Mouse (Mus musculus): ENCODE data around the gene Dcp1a. TPM values are rescaled to one million over a fixed set of nuclear protein-coding genes. Genes with fewer than 3 reads are reported as not detected.
"Not testable (repeated sequence)": the region's sequence is repeated elsewhere in the genome, so short reads cannot be mapped to it uniquely, and the experiment has no call there.

Gene Dcp1a
- polyA plus RNA-seq, 1 experiment from 2014 or later, result 37.7 TPM

DNA sequence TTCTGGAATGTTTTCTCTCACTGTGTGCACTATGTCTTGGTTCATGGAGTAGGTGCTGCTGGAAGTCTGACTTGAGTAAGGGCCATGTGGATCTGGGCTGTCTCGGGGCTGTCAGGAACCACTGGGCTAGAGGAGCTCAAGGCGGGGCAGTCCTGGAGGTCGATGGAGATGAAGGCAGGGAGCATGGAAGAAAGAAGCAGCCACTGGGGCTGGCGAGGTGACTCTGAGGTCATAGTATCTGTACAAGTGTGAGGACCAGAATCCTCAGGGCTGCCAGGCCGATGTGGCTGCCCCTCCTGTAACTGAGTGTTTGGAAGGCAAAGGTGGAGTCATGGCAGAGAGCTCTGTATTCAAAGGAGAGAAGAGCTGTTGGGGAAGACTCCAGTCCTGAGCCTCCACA lies 49.6 kb downstream of the Dcp1a start:
- ATAC-seq (ENCODE audit: insufficient number of reproducible peaks, low FRiP score, low TSS enrichment, low read depth) (no peak), DNase-seq (ENCODE audit: low spot score) (no peak)
- Histone ChIP-seq H3K36me3 (ENCODE audit: control insufficient read depth, insufficient read depth, low read length) (peaks cover 7% of the 10 kb centered on the region; the same call in 1 of the 2 replicates), H3K4me2 (ENCODE audit: low read depth, severe bottlenecking) (no peak overlapping the region), H3K27me3 (ENCODE audit: control insufficient read depth, insufficient read depth, low read length) (no peaks in the 10 kb centered on the region), H3K4me1 (ENCODE audit: control insufficient read depth, insufficient read depth, low read length) (no peaks in the 10 kb centered on the region), H3K9ac (ENCODE audit: low read length) (no peak overlapping the region), H3K4me3 (ENCODE audit: low read depth, low read length) (no peak overlapping the region), H3K9me3 (ENCODE audit: control insufficient read depth, low read length) (no peaks in the 10 kb centered on the region), H3K27ac (replicated peaks; ENCODE audit: low read depth, low read length) (no peak overlapping the region)
- 80% methylated on average over 5 of the region's 5 CpGs for WGBS

DNA sequence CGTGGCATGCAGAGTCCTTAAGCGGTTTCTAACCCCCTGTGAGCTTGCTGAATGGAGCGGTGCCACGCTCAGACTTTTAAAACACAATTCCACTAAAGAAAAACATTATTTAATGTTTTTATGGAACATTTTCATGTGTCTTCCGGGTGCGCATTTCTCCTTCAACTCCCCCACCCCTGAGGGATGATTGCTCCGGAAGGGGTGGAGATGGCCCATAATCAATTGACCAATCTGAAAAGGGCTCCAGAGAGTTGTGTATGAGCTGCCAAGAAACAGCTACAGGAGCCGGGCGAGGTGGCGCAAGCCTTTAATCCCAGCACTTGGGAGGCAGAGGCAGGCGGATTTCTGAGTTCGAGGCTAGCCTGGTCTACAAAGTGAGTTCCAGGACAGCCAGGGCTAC lies 50.1 kb downstream of the Dcp1a start:
- ATAC-seq (ENCODE audit: insufficient number of reproducible peaks, low FRiP score, low TSS enrichment, low read depth) (no peak), DNase-seq (ENCODE audit: low spot score) (no peak)
- Histone ChIP-seq H3K4me3 (ENCODE audit: low read depth, low read length) (no peak overlapping the region), H3K36me3 (ENCODE audit: control insufficient read depth, insufficient read depth, low read length) (peaks cover 6% of the 10 kb centered on the region; the same call in 1 of the 2 replicates), H3K4me1 (ENCODE audit: control insufficient read depth, insufficient read depth, low read length) (no peaks in the 10 kb centered on the region), H3K27ac (replicated peaks; ENCODE audit: low read depth, low read length) (no peak overlapping the region), H3K9me3 (ENCODE audit: control insufficient read depth, low read length) (no peaks in the 10 kb centered on the region), H3K27me3 (ENCODE audit: control insufficient read depth, insufficient read depth, low read length) (no peaks in the 10 kb centered on the region), H3K4me2 (ENCODE audit: low read depth, severe bottlenecking) (no peak overlapping the region), H3K9ac (ENCODE audit: low read length) (no peak overlapping the region)
- 95% methylated on average over 12 of the region's 12 CpGs for WGBS

DNA sequence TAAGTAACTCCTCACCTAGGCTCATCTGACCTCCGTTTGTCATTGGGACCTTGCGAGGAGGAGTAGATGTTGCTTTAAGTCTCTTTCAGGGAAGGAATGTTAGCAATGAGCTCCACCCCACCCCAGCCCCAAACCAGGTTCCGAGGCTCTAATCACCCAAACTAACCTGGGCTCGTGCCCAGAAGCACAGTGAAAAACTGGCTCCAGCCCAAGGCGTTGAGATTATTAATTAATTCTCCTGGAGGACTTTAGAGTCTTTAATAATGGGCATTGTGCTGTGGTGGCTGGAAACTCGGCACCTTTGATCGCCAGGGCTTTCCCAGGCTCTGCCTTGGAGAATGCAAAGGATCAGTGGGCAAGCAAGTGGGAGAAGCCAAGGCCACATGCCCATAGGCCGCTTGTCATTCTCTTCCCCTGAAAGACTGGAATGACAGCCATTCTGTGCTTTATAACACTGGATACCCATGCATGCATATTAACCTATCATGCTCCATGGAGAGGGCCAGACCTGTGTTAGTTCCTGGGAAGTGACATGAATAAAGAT lies 51.5 kb downstream of the Dcp1a start:
- 81% methylated on average over 8 of the region's 8 CpGs for WGBS
- Histone ChIP-seq H3K27ac (replicated peaks; ENCODE audit: low read depth, low read length) (no peak overlapping the region), H3K4me3 (ENCODE audit: low read depth, low read length) (no peak overlapping the region), H3K9me3 (ENCODE audit: control insufficient read depth, low read length) (no peaks in the 10 kb centered on the region), H3K4me1 (ENCODE audit: control insufficient read depth, insufficient read depth, low read length) (no peaks in the 10 kb centered on the region), H3K36me3 (ENCODE audit: control insufficient read depth, insufficient read depth, low read length) (peaks cover 6% of the 10 kb centered on the region; the same call in 1 of the 2 replicates), H3K4me2 (ENCODE audit: low read depth, severe bottlenecking) (no peak overlapping the region), H3K27me3 (ENCODE audit: control insufficient read depth, insufficient read depth, low read length) (no peaks in the 10 kb centered on the region), H3K9ac (ENCODE audit: low read length) (no peak overlapping the region)
- DNase-seq (ENCODE audit: low spot score), result no peak
- no peak for ATAC-seq (ENCODE audit: insufficient number of reproducible peaks, low FRiP score, low TSS enrichment, low read depth)

DNA sequence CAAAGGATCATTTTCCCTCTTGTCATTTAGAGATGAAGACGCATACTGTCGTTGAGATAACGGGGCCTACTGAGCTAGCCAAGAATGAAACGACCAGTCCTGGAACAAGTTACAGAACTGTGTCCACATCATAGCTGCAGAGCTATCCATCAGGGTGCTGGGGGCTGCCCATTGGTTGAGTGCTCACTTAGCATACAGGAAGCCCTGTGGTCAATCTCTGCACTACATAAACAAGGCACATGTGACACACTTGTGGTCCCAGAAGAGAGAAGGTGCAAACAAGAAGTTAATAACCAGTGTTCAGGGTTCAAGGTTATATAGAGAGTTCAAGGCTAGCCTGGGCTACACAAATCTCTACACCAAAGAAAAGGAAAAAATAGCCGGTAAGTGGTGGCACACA lies 52.1 kb downstream of the Dcp1a start:
- WGBS, result 85% methylated on average over 5 of the region's 5 CpGs
- DNase-seq (ENCODE audit: low spot score) (no peak), ATAC-seq (ENCODE audit: insufficient number of reproducible peaks, low FRiP score, low TSS enrichment, low read depth) (no peak)
- Histone ChIP-seq H3K4me3 (ENCODE audit: low read depth, low read length) (no peak overlapping the region), H3K27me3 (ENCODE audit: control insufficient read depth, insufficient read depth, low read length) (no peaks in the 10 kb centered on the region), H3K27ac (replicated peaks; ENCODE audit: low read depth, low read length) (no peak overlapping the region), H3K36me3 (ENCODE audit: control insufficient read depth, insufficient read depth, low read length) (peaks cover 4% of the 10 kb centered on the region; the same call in 1 of the 2 replicates), H3K4me1 (ENCODE audit: control insufficient read depth, insufficient read depth, low read length) (no peaks in the 10 kb centered on the region), H3K4me2 (ENCODE audit: low read depth, severe bottlenecking) (no peak overlapping the region), H3K9ac (ENCODE audit: low read length) (no peak overlapping the region), H3K9me3 (ENCODE audit: control insufficient read depth, low read length) (no peaks in the 10 kb centered on the region)

DNA sequence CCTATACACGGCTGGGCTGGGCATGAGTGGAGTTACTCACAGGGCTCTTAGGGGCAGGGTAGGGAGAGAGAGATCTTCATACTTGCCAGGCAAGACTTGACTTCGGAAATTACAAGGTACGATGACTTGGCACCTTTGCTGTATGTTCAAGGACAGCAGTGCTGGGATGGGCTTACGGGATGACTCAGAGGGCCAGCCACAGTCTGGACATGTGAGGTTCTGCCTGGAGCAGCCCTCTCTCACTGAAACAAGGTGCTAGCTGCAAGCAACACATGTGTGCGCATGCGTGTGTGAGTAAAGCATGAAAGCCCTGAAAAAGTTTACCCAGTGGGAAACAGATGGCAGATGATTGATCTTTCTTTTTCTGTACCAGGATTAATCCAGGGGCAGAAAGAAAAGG lies 52.6 kb downstream of the Dcp1a start:
- Histone ChIP-seq H3K27ac (replicated peaks; ENCODE audit: low read depth, low read length) (no peak overlapping the region), H3K4me3 (ENCODE audit: low read depth, low read length) (no peak overlapping the region), H3K9ac (ENCODE audit: low read length) (no peak overlapping the region), H3K27me3 (ENCODE audit: control insufficient read depth, insufficient read depth, low read length) (no peaks in the 10 kb centered on the region), H3K4me1 (ENCODE audit: control insufficient read depth, insufficient read depth, low read length) (no peaks in the 10 kb centered on the region), H3K9me3 (ENCODE audit: control insufficient read depth, low read length) (no peaks in the 10 kb centered on the region), H3K4me2 (ENCODE audit: low read depth, severe bottlenecking) (no peak overlapping the region), H3K36me3 (ENCODE audit: control insufficient read depth, insufficient read depth, low read length) (peaks cover 4% of the 10 kb centered on the region; the same call in 1 of the 2 replicates)
- ATAC-seq (ENCODE audit: insufficient number of reproducible peaks, low FRiP score, low TSS enrichment, low read depth) (no peak), DNase-seq (ENCODE audit: low spot score) (no peak)
- 91% methylated on average over 6 of the region's 6 CpGs for WGBS

DNA sequence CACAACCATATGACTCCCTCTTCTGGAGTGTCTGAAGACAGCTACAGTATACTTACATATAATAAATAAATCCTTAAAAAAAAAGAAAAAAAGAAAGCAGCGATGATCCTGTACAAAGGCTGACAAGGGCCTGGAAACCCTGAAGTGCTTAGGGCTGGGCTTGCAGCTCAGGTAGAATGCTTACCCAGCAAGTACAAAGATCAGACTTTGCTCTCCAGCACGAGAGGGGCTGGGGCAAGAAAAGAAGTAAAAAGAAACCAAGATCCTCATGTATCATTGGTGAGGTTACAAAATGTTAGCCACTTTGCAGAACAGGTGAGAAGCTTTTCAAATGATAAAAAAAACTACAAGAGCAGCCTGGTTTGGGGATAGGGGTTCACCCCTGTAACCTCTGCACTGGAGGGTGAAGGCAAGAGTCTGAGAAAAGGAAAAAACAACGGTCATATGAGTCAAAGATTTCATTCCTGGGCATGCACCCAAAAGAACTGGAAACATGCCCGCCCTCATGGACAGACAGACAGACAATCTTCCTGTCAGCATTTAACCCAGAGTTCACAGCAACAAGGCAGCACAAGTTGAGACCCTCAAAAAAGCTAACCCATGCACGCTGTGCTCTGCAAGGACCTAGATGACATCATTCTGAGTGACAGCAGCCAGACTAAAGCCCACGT lies 54.6 kb downstream of the Dcp1a start:
- Histone ChIP-seq H3K27ac (replicated peaks; ENCODE audit: low read depth, low read length) (no peak overlapping the region), H3K9me3 (ENCODE audit: control insufficient read depth, low read length) (no peaks in the 10 kb centered on the region), H3K4me2 (ENCODE audit: low read depth, severe bottlenecking) (no peak overlapping the region), H3K36me3 (ENCODE audit: control insufficient read depth, insufficient read depth, low read length) (no peaks in the 10 kb centered on the region), H3K9ac (ENCODE audit: low read length) (no peak overlapping the region), H3K4me3 (ENCODE audit: low read depth, low read length) (no peak overlapping the region), H3K27me3 (ENCODE audit: control insufficient read depth, insufficient read depth, low read length) (no peaks in the 10 kb centered on the region), H3K4me1 (ENCODE audit: control insufficient read depth, insufficient read depth, low read length) (no peaks in the 10 kb centered on the region)
- no peak for ATAC-seq (ENCODE audit: insufficient number of reproducible peaks, low FRiP score, low TSS enrichment, low read depth)
- 86% methylated on average over 6 of the region's 6 CpGs for WGBS
- DNase-seq (ENCODE audit: low spot score), result no peak

DNA sequence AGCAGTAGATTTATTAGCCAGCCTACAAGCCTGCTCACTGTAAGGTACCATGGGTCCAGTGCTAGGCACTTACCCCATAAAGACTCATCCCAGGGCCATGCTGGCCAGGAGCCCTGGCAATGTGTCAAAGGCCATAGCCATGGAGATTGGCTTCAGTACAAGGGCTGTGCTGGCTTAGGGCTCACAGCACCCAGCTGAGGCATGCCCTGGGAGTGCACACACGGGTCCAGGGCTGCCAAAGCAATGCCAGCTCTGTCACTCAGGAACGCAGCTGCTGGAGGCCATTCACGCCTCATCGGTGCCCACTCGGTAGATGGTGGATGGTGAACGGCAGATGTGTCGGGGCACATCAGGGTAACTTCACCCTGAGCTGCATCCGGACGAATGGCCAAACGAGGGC lies 62.2 kb downstream of the Dcp1a start:
- H3K4me1 ChIP-seq (ENCODE audit: control insufficient read depth, insufficient read depth, low read length), result no peaks in the 10 kb centered on the region
- no peak for DNase-seq (ENCODE audit: low spot score)
- no peak overlapping the region for H3K9ac ChIP-seq (ENCODE audit: low read length)
- H3K36me3 ChIP-seq (ENCODE audit: control insufficient read depth, insufficient read depth, low read length), result no peaks in the 10 kb centered on the region
- H3K4me3 ChIP-seq (ENCODE audit: low read depth, low read length), result no peak overlapping the region
- no peak overlapping the region for H3K27ac ChIP-seq (replicated peaks; ENCODE audit: low read depth, low read length)
- WGBS, result 84% methylated on average over 10 of the region's 10 CpGs
- no peak overlapping the region for H3K4me2 ChIP-seq (ENCODE audit: low read depth, severe bottlenecking)
- no peaks in the 10 kb centered on the region for H3K9me3 ChIP-seq (ENCODE audit: control insufficient read depth, low read length)
- no peaks in the 10 kb centered on the region for H3K27me3 ChIP-seq (ENCODE audit: control insufficient read depth, insufficient read depth, low read length)
- no peak for ATAC-seq (ENCODE audit: insufficient number of reproducible peaks, low FRiP score, low TSS enrichment, low read depth)

DNA sequence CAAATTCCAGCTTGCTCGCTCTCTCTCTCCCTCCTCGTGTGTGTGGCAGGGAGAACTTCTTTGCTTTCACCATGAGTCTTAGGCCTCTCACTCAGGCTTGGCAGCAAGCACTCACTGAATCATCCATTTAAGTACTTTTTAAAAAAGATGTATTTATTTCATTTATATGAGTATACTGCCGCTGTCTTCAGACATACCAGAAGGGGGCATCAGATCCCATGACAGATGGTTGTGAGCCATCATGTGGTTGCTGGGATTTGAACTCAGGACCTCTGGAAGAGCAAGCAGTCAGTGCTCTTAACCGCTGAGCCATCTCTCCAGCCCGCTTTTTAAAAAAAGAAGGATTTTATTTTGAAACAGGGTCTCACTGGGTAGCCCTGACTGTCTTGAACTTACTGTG lies 64.0 kb downstream of the Dcp1a start:
- H3K36me3 ChIP-seq (ENCODE audit: control insufficient read depth, insufficient read depth, low read length); ATAC-seq (ENCODE audit: insufficient number of reproducible peaks, low FRiP score, low TSS enrichment, low read depth); H3K4me1 ChIP-seq (ENCODE audit: control insufficient read depth, insufficient read depth, low read length); H3K9me3 ChIP-seq (ENCODE audit: control insufficient read depth, low read length); H3K27me3 ChIP-seq (ENCODE audit: control insufficient read depth, insufficient read depth, low read length); H3K9ac ChIP-seq (ENCODE audit: low read length); H3K4me3 ChIP-seq (ENCODE audit: low read depth, low read length); H3K27ac ChIP-seq (replicated peaks; ENCODE audit: low read depth, low read length); H3K4me2 ChIP-seq (ENCODE audit: low read depth, severe bottlenecking); DNase-seq (ENCODE audit: low spot score): not testable (repeated sequence)
- 85% methylated on average over 5 of the region's 5 CpGs for WGBS
